Mouse (Mus musculus): ENCODE results near the gene Rasgef1a. TPM values are rescaled to one million over a fixed set of nuclear protein-coding genes. Genes with fewer than 3 reads are reported as not detected.

Gene Rasgef1a
- total and polyA plus RNA-seq, 3 experiments = 0.04 to 0.19 TPM; not detected in 1

DNA sequence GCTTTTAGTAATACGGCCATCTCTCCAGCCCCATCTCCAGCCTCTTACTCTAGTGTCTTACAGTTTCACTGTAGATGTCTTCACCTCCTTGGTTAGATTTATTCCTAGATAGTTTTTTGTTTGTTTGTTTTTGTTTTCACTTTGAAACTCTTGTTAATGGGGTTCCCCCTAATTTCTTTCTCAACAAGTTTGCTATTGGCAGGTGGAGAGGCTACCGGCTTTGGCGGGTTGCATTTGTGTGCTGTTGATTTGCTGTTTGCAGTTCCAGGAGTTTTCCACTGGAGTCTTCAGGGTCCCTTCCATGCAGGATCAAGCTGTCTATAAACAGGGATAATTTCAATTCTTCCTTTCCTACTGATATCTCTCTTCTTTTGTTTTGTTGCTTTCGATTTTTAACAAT is 50.0 kb downstream of the Rasgef1a start:
- H3K27ac ChIP-seq (ENCODE audit: control insufficient read depth, low read depth, low read length) = no peak overlapping the region
- no peaks in the 10 kb centered on the region for H3K79me2 ChIP-seq (ENCODE audit: control insufficient read depth, insufficient read depth, low read length, poor library complexity)
- H3K4me3 ChIP-seq (ENCODE audit: control insufficient read depth in 1 of 2, insufficient read depth in 1 of 2, low read depth in 2 of 2, low read length in 2 of 2) = no peak overlapping the region
- no peak overlapping the region for H3K9ac ChIP-seq (ENCODE audit: control insufficient read depth, low read depth, low read length, poor library complexity, severe bottlenecking)
- TF ChIP-seq USF1 (IDR thresholded peaks at IDR 0.05; ENCODE audit: low read depth, low read length) (no peak), POLR2AphosphoS2 (IDR thresholded peaks at IDR 0.05; ENCODE audit: low read length) (no peak), RCOR1 (IDR thresholded peaks at IDR 0.05; ENCODE audit: low read depth, low read length) (no peak), ZC3H11A (IDR thresholded peaks at IDR 0.05; ENCODE audit: low read depth, low read length) (no peak), MEF2A (IDR thresholded peaks at IDR 0.05; ENCODE audit: extremely low read depth, insufficient replicate concordance, low read depth, low read length, poor library complexity, severe bottlenecking) (no peak), GATA1 (IDR thresholded peaks at IDR 0.05; ENCODE audit: low read depth, low read length) (no peak), UBTF (IDR thresholded peaks at IDR 0.05; ENCODE audit: borderline replicate concordance, insufficient read depth, low read depth, low read length) (no peak), BHLHE40 (IDR thresholded peaks at IDR 0.05; ENCODE audit: borderline replicate concordance, low read depth, low read length) (no peak), MYC (IDR thresholded peaks at IDR 0.05; ENCODE audit: low read depth, low read length) (no peak), KAT2A (conservative IDR thresholded peaks at IDR 0.05; ENCODE audit: low read depth, low read length) (no peak), SIN3A (IDR thresholded peaks at IDR 0.05; ENCODE audit: low read length) (no peak), ZMIZ1 (IDR thresholded peaks at IDR 0.05; ENCODE audit: low read depth, low read length) (no peak), EP300 (IDR thresholded peaks at IDR 0.05; ENCODE audit: low read depth in 1 of 2, low read length in 2 of 2) (no peak), POLR2AphosphoS5 (IDR thresholded peaks at IDR 0.05; ENCODE audit: borderline replicate concordance, low read depth, low read length) (no peak), HCFC1 (IDR thresholded peaks at IDR 0.05; ENCODE audit: low read depth, low read length) (no peak), NRF1 (IDR thresholded peaks at IDR 0.05; ENCODE audit: insufficient read depth, low read depth, low read length, poor library complexity, severe bottlenecking) (no peak)
- no peaks in the 10 kb centered on the region for H3K36me3 ChIP-seq (ENCODE audit: control insufficient read depth in 1 of 2, insufficient read depth in 2 of 2, low read length in 2 of 2)
- H3K9me3 ChIP-seq (replicated peaks; ENCODE audit: insufficient read depth, low read length) = no peaks in the 10 kb centered on the region
- no peaks in the 10 kb centered on the region for H3K27me3 ChIP-seq (ENCODE audit: control insufficient read depth in 1 of 2, insufficient read depth in 2 of 2, low read length in 2 of 2)
- no peaks in the 10 kb centered on the region for H3K4me1 ChIP-seq (ENCODE audit: control insufficient read depth in 1 of 2, insufficient read depth in 2 of 2, low read length in 2 of 2)
- no peak for DNase-seq (ENCODE audit: low read depth, low spot score)

GRCm38 (mm10) chr6:118063266-118063665 is 52.0 kb downstream of the Rasgef1a start:
- no peak for TF ChIP-seq UBTF (IDR thresholded peaks at IDR 0.05; ENCODE audit: borderline replicate concordance, insufficient read depth, low read depth, low read length)
- no peak for TF ChIP-seq MXI1 (IDR thresholded peaks at IDR 0.05; ENCODE audit: low read depth, low read length)
- no peak for TF ChIP-seq USF1 (IDR thresholded peaks at IDR 0.05; ENCODE audit: low read depth, low read length)
- TF ChIP-seq E2F4 (IDR thresholded peaks at IDR 0.05; ENCODE audit: borderline replicate concordance, low read depth, low read length) = no peak
- TF ChIP-seq SMC3 (IDR thresholded peaks at IDR 0.05; ENCODE audit: low read depth, low read length) = no peak
- no peak for TF ChIP-seq POLR2A (IDR thresholded peaks at IDR 0.05; ENCODE audit: control insufficient read depth in 1 of 2, insufficient read depth in 1 of 2, low read depth in 1 of 2, low read length in 2 of 2, poor library complexity in 1 of 2)
- TF ChIP-seq ELF1 (IDR thresholded peaks at IDR 0.05; ENCODE audit: low read depth, low read length) = no peak
- no peak for TF ChIP-seq SIN3A (IDR thresholded peaks at IDR 0.05; ENCODE audit: low read length)
- TF ChIP-seq ZC3H11A (IDR thresholded peaks at IDR 0.05; ENCODE audit: low read depth, low read length) = no peak
- TF ChIP-seq CHD2 (IDR thresholded peaks at IDR 0.05; ENCODE audit: low read length) = no peak
- no peak for TF ChIP-seq POLR2AphosphoS2 (IDR thresholded peaks at IDR 0.05; ENCODE audit: low read length)
- TF ChIP-seq ETS1 (IDR thresholded peaks at IDR 0.05; ENCODE audit: low read depth, low read length) = no peak
- TF ChIP-seq ZKSCAN1 (IDR thresholded peaks at IDR 0.05; ENCODE audit: low read depth, low read length) = no peak
- TF ChIP-seq TBP (IDR thresholded peaks at IDR 0.05; ENCODE audit: low read depth, low read length) = no peak
- TF ChIP-seq EP300 (IDR thresholded peaks at IDR 0.05; ENCODE audit: low read depth in 1 of 2, low read length in 2 of 2) = no peak
- TF ChIP-seq BHLHE40 (IDR thresholded peaks at IDR 0.05; ENCODE audit: borderline replicate concordance, low read depth, low read length) = no peak
- no peak for DNase-seq (ENCODE audit: low read depth, low spot score)
- Histone ChIP-seq H3K79me2 (ENCODE audit: control insufficient read depth, insufficient read depth, low read length, poor library complexity) (no peaks in the 10 kb centered on the region), H3K27me3 (ENCODE audit: control insufficient read depth in 1 of 2, insufficient read depth in 2 of 2, low read length in 2 of 2) (peaks cover 0 to 1% of the 10 kb centered on the region in 2 experiments; a peak in 1 of 4 replicates), H3K36me3 (ENCODE audit: control insufficient read depth in 1 of 2, insufficient read depth in 2 of 2, low read length in 2 of 2) (no peaks in the 10 kb centered on the region), H3K4me3 (ENCODE audit: control insufficient read depth in 1 of 2, insufficient read depth in 1 of 2, low read depth in 2 of 2, low read length in 2 of 2) (no peak overlapping the region), H3K9me3 (replicated peaks; ENCODE audit: insufficient read depth, low read length) (no peaks in the 10 kb centered on the region), H3K4me1 (ENCODE audit: control insufficient read depth in 1 of 2, insufficient read depth in 2 of 2, low read length in 2 of 2) (no peaks in the 10 kb centered on the region), H3K9ac (ENCODE audit: control insufficient read depth, low read depth, low read length, poor library complexity, severe bottlenecking) (no peak overlapping the region), H3K27ac (ENCODE audit: control insufficient read depth, low read depth, low read length) (no peak overlapping the region)
